Mouse (Mus musculus) frontal cortex, postnatal 14 days (tissue): ENCODE results near the gene Tmprss15.

ENCODE experiments used
- DNase-seq, 2 experiments: peaks; one replicate each; pipeline ENCODE4 v3.0.0; 2022; ENCODE audit warnings: low spot score in 2 of 2

The Tmprss15 gene

GRCm38 (mm10) chr16:78922644-78923043, 168.3 kb downstream of the Tmprss15 start:
- no peak for DNase-seq
